Mouse (Mus musculus): Measurements from ENCODE around the gene Fancb. TPM values are rescaled to one million over a fixed set of nuclear protein-coding genes. Genes with fewer than 3 reads are reported as not detected.

The Fancb gene
- 11.8 and 12.4 TPM in 2 replicates for total RNA-seq (2017)

GRCm38 (mm10) chrX:164980193-164980775, at the start of gene Fancb, which contains the start of gene Mospd2:
TSS of gene Fancb (plus strand) at chrX:164980592.
TSS of gene Mospd2 (minus strand) at chrX:164980375.
- peak; percentile 99 for ATAC-seq (replicated peaks; ENCODE audit: low read depth, poor library complexity, severe bottlenecking)

- peak; percentile 74 for ATAC-seq (replicated peaks; ENCODE audit: low read depth, poor library complexity, severe bottlenecking)
Measured at GRCm38 (mm10) chrX:164941540-164941939, 38.9 kb upstream of the Fancb start.

- peak; percentile 42; the same call in 1 of the 2 replicates for ATAC-seq (replicated peaks; ENCODE audit: low read depth, poor library complexity, severe bottlenecking)
Measured at GRCm38 (mm10) chrX:164951858-164952576, 28.4 kb upstream of the Fancb start.

- no peak for ATAC-seq (replicated peaks; ENCODE audit: low read depth, poor library complexity, severe bottlenecking)
Measured at GRCm38 (mm10) chrX:164952601-164953375, 27.6 kb upstream of the Fancb start.

GRCm38 (mm10) chrX:164965750-164966448, 14.5 kb upstream of the Fancb start:
- no peak for ATAC-seq (replicated peaks; ENCODE audit: low read depth, poor library complexity, severe bottlenecking)

- no peak for ATAC-seq (replicated peaks; ENCODE audit: low read depth, poor library complexity, severe bottlenecking)
Measured at GRCm38 (mm10) chrX:164971206-164971605, 9.2 kb upstream of the Fancb start.

GRCm38 (mm10) chrX:164978866-164979265, 1.5 kb upstream of the Fancb start:
- no peak for ATAC-seq (replicated peaks; ENCODE audit: low read depth, poor library complexity, severe bottlenecking)

- ATAC-seq (replicated peaks; ENCODE audit: low read depth, poor library complexity, severe bottlenecking) = no peak
Measured at GRCm38 (mm10) chrX:165003141-165003540, 22.7 kb downstream of the Fancb start.

- ATAC-seq (replicated peaks; ENCODE audit: low read depth, poor library complexity, severe bottlenecking) = no peak
Measured at GRCm38 (mm10) chrX:165004779-165005324, 24.5 kb downstream of the Fancb start, which contains the start of gene Gm17604. TSS of gene Gm17604 (minus strand) at chrX:165004829.

Other genes starting within 250 kb of the Fancb start
- 10.2 and 15.4 TPM in 2 replicates for gene Mospd2, start 217 bp upstream of the Fancb start, total RNA-seq (2017)
- gene Gm17604, start 24.2 kb downstream of the Fancb start, total RNA-seq (2017) = not detected in 2 replicates

All from common myeloid progenitor, adult 5-6 weeks (primary cell).